Mouse (Mus musculus) lung, postnatal 0 days (tissue): ENCODE measurements around the gene Ppp3cb.

Source experiments
- CTCF ChIP-seq: IDR thresholded peaks from 2 replicates; pipeline ENCODE4 v1.5.1; 2016; ENCODE audit warnings: antibody characterized with exemption, mild to moderate bottlenecking
- EP300 ChIP-seq: IDR thresholded peaks from 2 replicates; pipeline ENCODE4 v1.6.1; 2016; ENCODE audit warnings: antibody characterized with exemption, mild to moderate bottlenecking, control low read depth

GRCm38 (mm10) chr14:20550136-20550535, 3.8 kb upstream of the Ppp3cb start:
- TF ChIP-seq EP300: no peak
- no peak for TF ChIP-seq CTCF
